Mouse (Mus musculus) left cerebral cortex, postnatal 25 days (tissue): ENCODE results near the gene R3hcc1l. TPM values are rescaled to one million over a fixed set of nuclear protein-coding genes. Genes with fewer than 3 reads are reported as not detected.

ENCODE experiments used
- DNase-seq, 2 experiments: peaks; one replicate each; pipeline ENCODE4 v3.0.0; 2022; ENCODE audit warnings: low spot score in 2 of 2, mixed read lengths in 1 of 2
- intact Hi-C: fragments of 180-260 bp; cut with DNase I; formaldehyde crosslinking; loops from one replicate; pipeline ENCODE4 v1.15.1; 2025
- total RNA-seq, 2 experiments: library from RNA; stranded (reverse); gene quantifications; 2 replicates each; pipeline ENCODE4 v1.2.3; 2021

The R3hcc1l gene
- total RNA-seq, 2 experiments from 2014 or later, result 18.5 to 19.6 TPM

DNA sequence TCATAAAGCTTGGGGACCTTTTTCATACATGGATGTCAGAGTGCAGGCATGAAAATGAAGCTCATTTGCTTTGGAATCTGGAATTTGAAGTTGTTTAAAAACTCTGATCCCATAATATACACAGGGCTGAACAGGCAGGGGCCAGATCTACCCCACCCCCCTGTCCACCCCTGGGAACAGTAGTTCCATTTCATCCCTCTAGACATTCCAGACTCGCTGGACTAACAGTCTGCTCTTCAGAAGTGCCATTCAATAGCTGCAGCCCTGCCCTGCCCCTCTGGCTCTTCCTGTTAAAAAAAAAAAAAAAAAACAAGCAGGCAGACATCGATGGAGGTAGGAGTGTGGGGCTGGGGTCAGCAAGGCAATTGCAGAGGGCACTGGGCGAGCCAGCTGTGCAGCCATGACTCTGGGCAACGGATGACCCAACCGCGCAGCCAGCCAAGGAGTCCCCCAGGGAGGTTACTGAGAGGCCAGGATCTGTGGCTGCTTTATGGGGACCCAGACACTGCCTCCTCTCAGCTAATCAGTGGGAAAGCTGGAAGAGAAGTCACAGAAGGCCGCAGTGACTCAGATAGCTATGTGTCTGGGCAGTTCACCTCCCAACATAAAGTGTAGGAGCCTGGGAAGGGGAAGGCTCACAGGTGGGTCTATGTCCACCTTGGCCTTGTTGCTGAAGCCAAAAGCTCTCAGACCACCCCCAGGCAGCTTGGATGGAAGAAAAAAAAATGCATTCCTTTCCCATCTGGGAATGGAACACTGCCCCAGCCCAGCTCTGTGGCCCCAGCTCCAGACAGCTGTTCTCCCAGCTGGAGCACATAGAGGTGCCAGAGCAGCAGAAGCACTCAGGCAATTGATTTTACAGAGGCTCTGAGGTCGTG is 120.3 kb downstream of the R3hcc1l start:
- intact Hi-C loops, result no loop called here
- DNase-seq, result no peak

- intact Hi-C loops, result no loop called here
- no peak for DNase-seq
Observed at GRCm38 (mm10) chr19:42639544-42639943, 121.0 kb downstream of the R3hcc1l start.

DNA sequence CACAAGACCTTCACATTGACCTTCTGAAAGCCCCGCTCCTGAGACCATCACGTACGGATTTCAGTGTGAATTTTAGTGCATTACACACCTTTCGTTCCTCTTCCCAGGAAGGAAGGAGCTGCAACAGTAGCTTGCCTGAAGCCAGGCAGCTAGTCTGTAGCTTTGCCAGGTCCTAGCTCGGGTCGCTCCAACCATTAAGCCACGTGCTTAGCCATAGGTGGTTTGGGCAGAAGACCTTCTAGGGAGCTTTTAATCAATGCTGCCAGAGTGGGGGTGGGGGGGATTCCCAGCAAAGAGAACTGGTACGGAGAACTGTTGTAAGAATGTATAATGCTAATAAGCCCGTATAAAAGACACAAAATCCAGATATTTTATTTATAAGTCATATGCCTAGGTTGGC is 121.7 kb downstream of the R3hcc1l start:
- no peak for DNase-seq
- intact Hi-C loops, result no loop called here

Other genes starting within 250 kb of the R3hcc1l start
- gene Crtac1, start 87.0 kb upstream of the R3hcc1l start, total RNA-seq, result 10 to 100 TPM; 59.1 to 72.7 TPM
- gene Loxl4, start 94.1 kb downstream of the R3hcc1l start, total RNA-seq, result under 1 TPM in 1 of 2 experiments, not detected in 1; 0.16 TPM
- gene Pyroxd2, start 234.0 kb downstream of the R3hcc1l start, total RNA-seq, result 1 to 10 TPM; 2.0 to 2.6 TPM